Mouse (Mus musculus) liver, embryonic 14.5 days (tissue): ENCODE measurements around the gene Zmynd12. TPM values are rescaled to one million over a fixed set of nuclear protein-coding genes. Genes with fewer than 3 reads are reported as not detected.

Experiments
- ATAC-seq: fragments of 200-750 bp; cut with Nextera tagmentation; 2 replicates; pipeline ENCODE4 v1.8.0; 2017; ENCODE audit warnings: moderate number of reproducible peaks, mild to moderate bottlenecking, moderate library complexity; ENCODE audit not compliant: insufficient read depth
- DNase-seq, 3 experiments: peaks; one replicate each; pipeline ENCODE4 v3.0.0-alpha.2; 2012 to 2013; ENCODE audit warnings: low read depth in 3 of 3, low spot score in 3 of 3
- H3K27ac ChIP-seq: fragments of 300-500 bp; sonication (generic); 2 replicates; pipeline ENCODE4 v1.5.1; 2014; ENCODE audit warnings: moderate library complexity, mild to moderate bottlenecking, control low read depth, inconsistent platforms
- H3K27me3 ChIP-seq: fragments of 300-500 bp; sonication (generic); 2 replicates; pipeline ENCODE4 v1.6.1; 2014; ENCODE audit warnings: mild to moderate bottlenecking, low read length, moderate library complexity; ENCODE audit not compliant: control insufficient read depth, insufficient read depth
- H3K36me3 ChIP-seq: fragments of 300-500 bp; sonication (generic); replicated peaks from 2 replicates; pipeline ENCODE4 v1.6.1; 2014; ENCODE audit warnings: low read depth; ENCODE audit not compliant: control insufficient read depth, insufficient read depth
- H3K4me1 ChIP-seq, 2 experiments: fragments of 200-500 bp in 1 of 2; fragments of 300-500 bp in 1 of 2; sonication (generic) in 1 of 2; replicated peaks; 2 replicates each; pipeline ENCODE4 v1.6.1; 2012 to 2014; ENCODE audit warnings: antibody characterized with exemption in 1 of 2, inconsistent platforms in 1 of 2, low read length in 1 of 2; ENCODE audit not compliant: control insufficient read depth in 2 of 2, insufficient read depth in 2 of 2
- H3K4me2 ChIP-seq: fragments of 300-500 bp; sonication (generic); 2 replicates; pipeline ENCODE4 v1.6.1; 2014; ENCODE audit warnings: low read depth, mild to moderate bottlenecking, control low read depth, moderate library complexity
- H3K4me3 ChIP-seq, 2 experiments: fragments of 200-500 bp in 1 of 2; fragments of 300-500 bp in 1 of 2; sonication (generic) in 1 of 2; 2 replicates each; pipeline ENCODE4 v1.5.1; 2012 to 2014; ENCODE audit warnings: low read depth in 2 of 2, low read length in 2 of 2, mild to moderate bottlenecking in 2 of 2, control low read depth in 1 of 2, inconsistent platforms in 1 of 2, moderate library complexity in 1 of 2; ENCODE audit not compliant: insufficient read depth in 1 of 2
- H3K9ac ChIP-seq: fragments of 300-500 bp; sonication (generic); replicated peaks from 2 replicates; pipeline ENCODE4 v1.6.1; 2014; ENCODE audit warnings: mild to moderate bottlenecking, control low read depth, moderate library complexity
- H3K9me3 ChIP-seq: fragments of 300-500 bp; sonication (generic); 2 replicates; pipeline ENCODE4 v1.6.1; 2016; ENCODE audit warnings: low read length, mixed read lengths; ENCODE audit not compliant: control insufficient read depth
- CTCF ChIP-seq: IDR thresholded peaks from 2 replicates; pipeline ENCODE4 v1.5.1; 2016; ENCODE audit warnings: antibody characterized with exemption, low read depth, control low read depth
- EP300 ChIP-seq: IDR thresholded peaks from 2 replicates; pipeline ENCODE4 v1.6.1; 2016; ENCODE audit warnings: antibody characterized with exemption, low read depth
- WGBS: fragments of 180-500 bp; shearing (Covaris S2); extraction: QIAGEN DNeasy Blood & Tissue Kit; methylation state at CpG from one replicate; pipeline ENCODE4 v1.1.7; 2014; ENCODE audit not compliant: insufficient replicate concordance; 5-methylcytosine and 5-hydroxymethylcytosine counted together
- polyA plus RNA-seq, 2 experiments: library from polyadenylated mRNA; depleted of rRNA in 1 of 2; stranded (reverse) in 1 of 2; unstranded in 1 of 2; fragments of >200 nt; fragmentation: Nextera tagmentation in 1 of 2; extraction: Ambion mirVana in 1 of 2; gene quantifications; 2 replicates each; pipeline versions ENCODE4 v1.2.1 to v1.2.3; 2012 to 2014

Gene Zmynd12
- polyA plus RNA-seq, 2 experiments, result 0.06 to 0.15 TPM

GRCm38 (mm10) chr4:119484882-119485281, 62.3 kb downstream of the Zmynd12 start:
- DNase-seq (no peak), ATAC-seq (no peak)
- Histone ChIP-seq H3K4me3 (no peak overlapping the region), H3K36me3 (no peaks in the 10 kb centered on the region), H3K4me2 (no peak overlapping the region), H3K27me3 (no peaks in the 10 kb centered on the region; the same call in 1 of the 2 replicates), H3K27ac (no peak overlapping the region), H3K9ac (no peak overlapping the region), H3K4me1 (no peaks in the 10 kb centered on the region), H3K9me3 (no peaks in the 10 kb centered on the region)
- TF ChIP-seq EP300 (no peak), CTCF (no peak)
- WGBS, result 59% methylated on average over 7 of the region's 7 CpGs

- no peak for DNase-seq
- 73% methylated on average over 10 of the region's 10 CpGs for WGBS
- no peak overlapping the region for H3K9ac ChIP-seq
- no peaks in the 10 kb centered on the region; a peak in 1 of 4 replicates for H3K4me1 ChIP-seq
- no peak for TF ChIP-seq CTCF
- no peak for TF ChIP-seq EP300
- ATAC-seq, result no peak
- H3K36me3 ChIP-seq, result no peaks in the 10 kb centered on the region
- no peak overlapping the region for H3K4me3 ChIP-seq
- no peak overlapping the region for H3K27ac ChIP-seq
- peaks cover 27% of the 10 kb centered on the region for H3K27me3 ChIP-seq
- H3K4me2 ChIP-seq, result no peak overlapping the region
- no peaks in the 10 kb centered on the region for H3K9me3 ChIP-seq
Observed at GRCm38 (mm10) chr4:119489666-119490065, 67.1 kb downstream of the Zmynd12 start.

GRCm38 (mm10) chr4:119490806-119491205, 68.2 kb downstream of the Zmynd12 start:
- 52% methylated on average over 3 of the region's 3 CpGs for WGBS
- peak; percentile 54 for TF ChIP-seq CTCF
- TF ChIP-seq EP300, result no peak
- peaks cover 27% of the 10 kb centered on the region for H3K27me3 ChIP-seq

GRCm38 (mm10) chr4:119492291-119492932, 69.8 kb downstream of the Zmynd12 start, which contains the start of gene Rimkla:
TSS of gene Rimkla (minus strand) at chr4:119492628.
- Histone ChIP-seq H3K4me1 (no peaks in the 10 kb centered on the region; a peak in 1 of 4 replicates), H3K27ac (no peak within 1 kb of the TSS), H3K36me3 (no peaks in the 10 kb centered on the region), H3K27me3 (peaks cover 27% of the 10 kb centered on the region), H3K9ac (no peak within 1 kb of the TSS), H3K4me3 (peak within 1 kb of the TSS; percentile 38 to 39), H3K9me3 (no peaks in the 10 kb centered on the region), H3K4me2 (peak within 1 kb of the TSS; percentile 54)
- no peak for TF ChIP-seq CTCF
- no peak for TF ChIP-seq EP300
- 0 out of 2 replicates have a peak, but pooled peaks have one; percentile 28 for ATAC-seq
- DNase-seq, result no peak
- under 1% methylated on average over 77 of the region's 77 CpGs for WGBS

More at GRCm38 (mm10) chr4:119490806-119491205, 68.2 kb downstream of the Zmynd12 start:
- no peak overlapping the region for H3K4me2 ChIP-seq
- ATAC-seq (no peak), DNase-seq (peak in 1 of 3 experiments; percentile 6)
- no peak overlapping the region for H3K9ac ChIP-seq
- H3K9me3 ChIP-seq, result no peaks in the 10 kb centered on the region
- H3K4me1 ChIP-seq, result no peaks in the 10 kb centered on the region; a peak in 1 of 4 replicates
- no peak overlapping the region for H3K4me3 ChIP-seq
- no peak overlapping the region for H3K27ac ChIP-seq
- H3K36me3 ChIP-seq, result no peaks in the 10 kb centered on the region

GRCm38 (mm10) chr4:119492933-119493327, 70.3 kb downstream of the Zmynd12 start:
- Histone ChIP-seq H3K36me3 (no peaks in the 10 kb centered on the region), H3K9me3 (no peaks in the 10 kb centered on the region), H3K9ac (no peak overlapping the region), H3K27ac (no peak overlapping the region), H3K27me3 (peaks cover 27% of the 10 kb centered on the region), H3K4me3 (peak overlapping the region in 1 of 2 experiments; percentile 38; a peak in 1 of 4 replicates), H3K4me2 (peak overlapping the region; percentile 54), H3K4me1 (no peaks in the 10 kb centered on the region; a peak in 1 of 4 replicates)
- no peak for ATAC-seq
- whole genome bisulfite sequencing, result 33% methylated on average over 10 of the region's 10 CpGs
- TF ChIP-seq EP300, result no peak
- TF ChIP-seq CTCF, result no peak
- DNase-seq, result no peak
